Mouse (Mus musculus) lung, embryonic 15.5 days (tissue): ENCODE results near the gene Ubxn7. TPM values are rescaled to one million over a fixed set of nuclear protein-coding genes. Genes with fewer than 3 reads are reported as not detected.
"Not testable (repeated sequence)": the region's sequence is repeated elsewhere in the genome, so short reads cannot be mapped to it uniquely, and the experiment has no call there.

ENCODE experiments used
- ATAC-seq: fragments of 200-750 bp; cut with Nextera tagmentation; 2 replicates; pipeline ENCODE4 v1.8.0; 2017; ENCODE audit warnings: moderate number of reproducible peaks, borderline replicate concordance; ENCODE audit not compliant: low FRiP score, low TSS enrichment; ENCODE audit errors: extremely low read depth
- H3K27ac ChIP-seq: fragments of 300-500 bp; sonication (generic); 2 replicates; pipeline ENCODE4 v1.5.1; 2015; ENCODE audit warnings: moderate library complexity, mild to moderate bottlenecking, inconsistent platforms
- H3K27me3 ChIP-seq: fragments of 300-500 bp; sonication (generic); 2 replicates; pipeline ENCODE4 v1.6.1; 2015; ENCODE audit warnings: inconsistent platforms
- H3K36me3 ChIP-seq: fragments of 300-500 bp; sonication (generic); 2 replicates; pipeline ENCODE4 v1.6.1; 2015; ENCODE audit warnings: inconsistent platforms
- H3K4me1 ChIP-seq: fragments of 300-500 bp; sonication (generic); 2 replicates; pipeline ENCODE4 v1.6.1; 2015; ENCODE audit warnings: inconsistent platforms
- H3K4me2 ChIP-seq: fragments of 300-500 bp; sonication (generic); 2 replicates; pipeline ENCODE4 v1.6.1; 2015; ENCODE audit warnings: inconsistent platforms, mild to moderate bottlenecking, moderate library complexity
- H3K4me3 ChIP-seq: fragments of 300-500 bp; sonication (generic); 2 replicates; pipeline ENCODE4 v1.5.1; 2015; ENCODE audit warnings: mild to moderate bottlenecking, inconsistent platforms
- H3K9ac ChIP-seq: fragments of 300-500 bp; sonication (generic); 2 replicates; pipeline ENCODE4 v1.6.1; 2015; ENCODE audit warnings: inconsistent platforms
- H3K9me3 ChIP-seq: fragments of 300-500 bp; sonication (generic); 2 replicates; pipeline ENCODE4 v1.6.1; 2016; ENCODE audit warnings: inconsistent platforms
- whole genome bisulfite sequencing: fragments of 180-500 bp; shearing (Covaris S2); methylation state at CpG from one replicate; pipeline ENCODE4 v1.1.7; 2015; 5-methylcytosine and 5-hydroxymethylcytosine counted together
- polyA plus RNA-seq: library from polyadenylated mRNA; unstranded; fragments of >200 nt; fragmentation: Nextera tagmentation; extraction: Ambion mirVana; gene quantifications from 2 replicates; pipeline ENCODE4 v1.2.1, GENCODE M21; 2015

Gene Ubxn7
- polyA plus RNA-seq: 24.2 TPM in 2 replicates

DNA sequence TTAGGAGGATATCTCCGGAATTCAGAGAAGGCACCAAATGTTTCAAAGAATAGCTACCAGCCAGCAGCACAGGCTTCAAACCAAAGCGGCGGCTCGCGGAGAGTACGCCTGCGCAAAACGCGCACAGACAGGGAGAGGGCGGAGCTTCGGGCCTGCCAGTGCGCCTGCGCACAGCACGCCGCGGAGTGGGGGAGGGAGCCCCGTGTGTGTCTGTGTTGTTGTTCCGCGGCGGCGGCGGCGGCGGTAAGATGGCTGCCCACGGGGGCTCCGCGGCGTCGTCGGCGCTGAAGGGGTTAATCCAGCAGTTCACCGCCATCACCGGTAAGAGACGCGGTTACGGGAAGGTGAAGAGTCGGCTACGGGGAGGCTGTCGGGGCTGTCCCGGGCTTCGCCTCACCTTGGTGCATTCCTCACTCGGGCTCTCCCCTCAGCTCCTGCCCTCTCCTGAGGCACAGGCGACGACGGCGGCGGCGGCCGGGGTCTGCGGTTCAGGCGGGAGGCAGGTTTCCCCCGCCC is at the start of gene Ubxn7:
Gene Ubxn7 (plus strand): TSS at position 218 of the 516 bp plus-strand sequence.
- H3K4me1 ChIP-seq: peaks cover 9% of the 10 kb centered on the region; the same call in 1 of the 2 replicates
- H3K9me3 ChIP-seq: no peaks in the 10 kb centered on the region
- WGBS: under 1% methylated on average over 42 of the region's 52 CpGs
- H3K4me2 ChIP-seq: peak within 1 kb of the TSS; percentile 50
- no peaks in the 10 kb centered on the region for H3K36me3 ChIP-seq
- peak within 1 kb of the TSS; percentile 91 for H3K4me3 ChIP-seq
- H3K9ac ChIP-seq: peak within 1 kb of the TSS; percentile 94
- ATAC-seq: peak; percentile 96
- H3K27ac ChIP-seq: peak within 1 kb of the TSS; percentile 95
- H3K27me3 ChIP-seq: no peaks in the 10 kb centered on the region

DNA sequence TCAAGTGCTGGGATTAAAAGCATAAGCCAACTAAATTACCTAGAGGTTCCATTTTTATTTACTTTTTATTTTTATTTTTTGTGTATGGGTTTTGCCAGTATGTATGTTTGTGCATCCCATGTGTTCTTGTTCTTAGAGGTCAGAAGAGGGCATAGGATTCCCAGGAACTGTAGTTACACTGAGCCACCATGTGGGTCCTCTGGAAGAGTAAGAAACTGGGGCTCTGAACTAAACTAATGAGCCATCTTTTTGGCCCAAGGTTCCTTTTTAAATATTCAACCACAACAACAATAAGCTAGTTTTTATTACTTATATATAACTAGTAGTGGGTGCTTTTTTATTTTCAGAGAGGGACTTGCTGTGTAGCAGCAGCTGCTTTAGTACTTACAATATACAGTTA is 49.4 kb upstream of the Ubxn7 start:
- no peaks in the 10 kb centered on the region for H3K9me3 ChIP-seq
- peaks cover 17% of the 10 kb centered on the region for H3K4me1 ChIP-seq
- peaks cover 60% of the 10 kb centered on the region for H3K36me3 ChIP-seq
- no peak for ATAC-seq
- H3K9ac ChIP-seq: no peak overlapping the region
- H3K27me3 ChIP-seq: no peaks in the 10 kb centered on the region
- H3K27ac ChIP-seq: no peak overlapping the region
- H3K4me3 ChIP-seq: no peak overlapping the region
- H3K4me2 ChIP-seq: no peak overlapping the region

DNA sequence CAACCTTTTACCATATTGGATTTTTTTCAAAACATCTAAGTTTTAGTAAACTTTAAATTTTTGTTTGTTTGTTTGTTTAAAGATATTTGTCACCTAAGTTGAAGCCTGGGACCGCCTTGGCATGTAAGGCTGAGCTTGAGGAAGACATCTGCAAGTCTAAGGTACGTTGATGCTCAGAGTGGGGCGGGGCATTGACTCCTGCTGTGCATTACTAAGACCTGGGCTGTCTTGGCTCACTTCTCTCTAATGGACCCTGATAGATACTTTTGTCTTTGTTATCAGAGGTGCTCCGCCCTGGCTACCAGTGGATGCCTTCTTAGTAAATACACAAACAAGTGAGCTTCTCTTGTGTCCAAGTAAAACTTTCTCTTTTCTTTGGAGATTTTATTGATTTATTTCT is 40.2 kb upstream of the Ubxn7 start:
- H3K9me3 ChIP-seq: no peaks in the 10 kb centered on the region
- H3K9ac ChIP-seq: no peak overlapping the region
- no peaks in the 10 kb centered on the region for H3K4me1 ChIP-seq
- no peak overlapping the region for H3K4me2 ChIP-seq
- H3K4me3 ChIP-seq: no peak overlapping the region
- no peak overlapping the region for H3K27ac ChIP-seq
- no peaks in the 10 kb centered on the region for H3K27me3 ChIP-seq
- ATAC-seq: no peak
- 91% methylated on average over 4 of the region's 4 CpGs for whole genome bisulfite sequencing
- H3K36me3 ChIP-seq: peaks cover 49% of the 10 kb centered on the region

DNA sequence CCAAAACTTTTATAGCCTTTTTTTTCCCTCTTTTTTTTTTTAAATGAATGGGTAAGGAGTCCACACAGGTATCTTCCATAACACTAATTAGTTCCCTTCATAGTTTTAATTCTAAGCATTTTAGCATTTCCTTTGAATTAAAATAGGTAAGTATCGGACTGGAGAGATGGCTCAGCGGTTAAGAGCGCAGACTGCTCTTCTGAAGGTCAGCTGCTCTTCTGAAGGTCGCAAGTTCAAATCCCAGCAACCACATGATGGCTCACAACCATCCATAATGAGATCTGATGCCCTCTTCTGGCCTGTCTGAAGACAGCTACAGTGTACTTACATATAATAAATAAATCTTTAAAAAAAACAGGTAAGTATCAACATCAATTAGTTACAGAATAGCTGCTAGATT is 32.4 kb upstream of the Ubxn7 start:
- not testable (repeated sequence) for H3K9ac ChIP-seq, H3K9me3 ChIP-seq, H3K4me2 ChIP-seq, H3K4me3 ChIP-seq, H3K4me1 ChIP-seq, H3K27ac ChIP-seq, ATAC-seq, H3K27me3 ChIP-seq
- 96% methylated on average over 4 of the region's 4 CpGs for WGBS
- H3K36me3 ChIP-seq: peaks cover 54% of the 10 kb centered on the region

DNA sequence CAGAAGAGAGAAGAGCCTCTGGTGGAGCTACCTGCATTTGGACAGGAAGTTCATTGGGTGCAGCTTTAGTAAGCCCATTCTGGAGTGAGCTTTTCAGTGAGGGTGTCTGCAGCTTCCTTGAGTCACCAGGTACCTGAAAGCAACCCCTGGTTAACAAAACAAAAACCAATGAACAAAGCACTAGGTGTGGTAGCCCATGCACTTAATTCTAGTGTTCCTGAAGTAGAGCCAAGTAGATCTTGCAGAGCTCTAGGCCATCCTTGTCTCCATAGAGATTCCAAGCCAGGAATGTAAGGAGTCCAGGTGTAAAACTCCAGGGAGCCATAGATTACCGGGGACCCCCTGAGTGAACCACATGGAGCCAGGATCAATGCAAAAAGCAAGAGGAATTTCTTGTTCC is 29.0 kb upstream of the Ubxn7 start:
- WGBS: 50% methylated on average over 1 of the region's 1 CpGs
- Histone ChIP-seq H3K4me2 (no peak overlapping the region), H3K27me3 (no peaks in the 10 kb centered on the region), H3K9ac (no peak overlapping the region), H3K9me3 (no peaks in the 10 kb centered on the region), H3K36me3 (peaks cover 31% of the 10 kb centered on the region), H3K4me1 (no peaks in the 10 kb centered on the region), H3K4me3 (no peak overlapping the region), H3K27ac (no peak overlapping the region)
- ATAC-seq: no peak

DNA sequence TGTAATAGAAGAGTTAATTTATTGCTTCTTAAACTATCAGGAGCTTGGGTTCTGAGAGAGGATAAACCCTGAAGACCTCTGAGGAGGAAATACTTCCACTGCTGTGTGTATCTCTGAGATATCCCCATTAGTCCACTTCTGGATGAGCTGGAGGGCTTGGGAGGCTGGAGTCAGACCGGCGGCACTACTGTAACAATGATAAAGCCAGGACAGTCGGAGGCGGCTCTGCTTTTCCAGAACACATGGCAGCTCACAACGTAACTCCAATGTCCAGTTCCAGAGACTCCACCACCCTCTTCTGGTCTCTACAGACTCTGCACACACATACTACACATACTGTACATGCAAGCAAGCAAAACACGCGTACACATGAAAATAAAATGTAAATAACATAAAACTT is 28.2 kb upstream of the Ubxn7 start:
- Histone ChIP-seq H3K9me3 (no peaks in the 10 kb centered on the region), H3K9ac (no peak overlapping the region), H3K27me3 (no peaks in the 10 kb centered on the region), H3K4me1 (no peaks in the 10 kb centered on the region), H3K4me3 (no peak overlapping the region), H3K4me2 (no peak overlapping the region), H3K27ac (no peak overlapping the region), H3K36me3 (peaks cover 23% of the 10 kb centered on the region)
- no peak for ATAC-seq
- WGBS: 92% methylated on average over 7 of the region's 7 CpGs

DNA sequence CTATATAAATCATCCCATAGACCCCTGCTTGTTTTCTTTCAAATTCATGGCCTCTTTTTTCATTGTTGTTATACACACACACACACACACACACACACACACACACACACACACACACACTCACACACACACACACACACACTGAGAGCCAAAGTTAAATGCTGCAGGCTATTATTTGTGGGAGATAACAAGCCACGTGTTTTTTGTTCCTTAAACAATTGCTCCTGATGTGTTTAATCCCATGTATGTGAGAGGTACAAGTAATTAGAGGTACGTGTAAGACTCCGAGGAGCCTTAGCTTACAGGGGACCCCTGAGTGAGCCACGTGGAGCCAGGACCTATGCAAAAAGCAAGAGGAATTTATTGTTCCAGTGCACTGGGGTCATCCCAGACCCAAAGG is 20.1 kb upstream of the Ubxn7 start:
- ATAC-seq: no peak
- no peak overlapping the region for H3K27ac ChIP-seq
- no peaks in the 10 kb centered on the region for H3K4me1 ChIP-seq
- no peaks in the 10 kb centered on the region for H3K36me3 ChIP-seq
- no peak overlapping the region for H3K4me3 ChIP-seq
- H3K4me2 ChIP-seq: no peak overlapping the region
- no peaks in the 10 kb centered on the region for H3K9me3 ChIP-seq
- H3K9ac ChIP-seq: no peak overlapping the region
- 81% methylated on average over 4 of the region's 4 CpGs for WGBS
- H3K27me3 ChIP-seq: no peaks in the 10 kb centered on the region

DNA sequence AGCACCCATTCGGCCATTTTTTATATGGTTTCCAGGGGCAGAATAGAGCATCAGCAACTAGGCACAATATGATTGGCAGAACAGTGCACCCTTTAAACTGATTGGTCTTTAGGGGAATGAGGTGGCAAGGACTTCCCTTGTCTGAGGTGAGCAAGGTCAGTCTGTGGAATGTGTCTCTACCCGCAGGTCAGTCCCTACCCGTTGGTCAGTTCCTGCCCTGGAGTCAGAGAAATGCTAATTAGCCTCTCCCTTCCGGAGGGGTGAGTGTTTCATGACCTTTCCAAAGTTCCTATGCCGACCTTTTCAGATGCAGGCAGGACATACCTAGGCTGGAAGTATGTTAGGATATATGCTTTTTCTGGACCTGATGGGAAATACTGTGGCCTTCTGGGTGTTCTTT is 19.7 kb upstream of the Ubxn7 start:
- Histone ChIP-seq H3K4me2 (no peak overlapping the region), H3K4me3 (no peak overlapping the region), H3K9ac (no peak overlapping the region), H3K4me1 (no peaks in the 10 kb centered on the region), H3K27me3 (no peaks in the 10 kb centered on the region), H3K27ac (no peak overlapping the region), H3K36me3 (no peaks in the 10 kb centered on the region), H3K9me3 (no peaks in the 10 kb centered on the region)
- 30% methylated on average over 5 of the region's 5 CpGs for WGBS
- ATAC-seq: no peak

DNA sequence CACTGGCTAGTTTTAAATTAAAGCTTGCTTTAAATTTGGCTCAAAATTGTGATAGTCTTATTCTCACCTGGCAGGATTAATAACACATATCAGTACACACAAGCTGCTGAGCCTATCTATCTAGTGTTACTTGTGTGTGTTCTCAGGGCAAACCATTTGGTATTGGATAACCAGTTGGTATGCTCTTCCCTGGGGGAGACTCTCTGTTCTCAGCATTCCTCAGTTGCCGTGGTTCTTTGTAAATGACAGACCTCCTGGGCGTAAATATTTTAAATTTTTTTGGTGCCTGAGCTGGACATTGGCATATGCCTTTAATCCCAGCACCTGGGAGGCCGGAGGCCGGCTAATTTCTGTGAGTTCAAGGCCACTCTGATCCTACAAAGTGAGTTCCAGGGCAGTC is 19.2 kb upstream of the Ubxn7 start:
- no peak overlapping the region for H3K9ac ChIP-seq
- H3K27me3 ChIP-seq: no peaks in the 10 kb centered on the region
- no peaks in the 10 kb centered on the region for H3K4me1 ChIP-seq
- H3K4me2 ChIP-seq: no peak overlapping the region
- H3K9me3 ChIP-seq: no peaks in the 10 kb centered on the region
- H3K4me3 ChIP-seq: no peak overlapping the region
- no peak for ATAC-seq
- no peaks in the 10 kb centered on the region for H3K36me3 ChIP-seq
- H3K27ac ChIP-seq: no peak overlapping the region
- 57% methylated on average over 4 of the region's 4 CpGs for WGBS

DNA sequence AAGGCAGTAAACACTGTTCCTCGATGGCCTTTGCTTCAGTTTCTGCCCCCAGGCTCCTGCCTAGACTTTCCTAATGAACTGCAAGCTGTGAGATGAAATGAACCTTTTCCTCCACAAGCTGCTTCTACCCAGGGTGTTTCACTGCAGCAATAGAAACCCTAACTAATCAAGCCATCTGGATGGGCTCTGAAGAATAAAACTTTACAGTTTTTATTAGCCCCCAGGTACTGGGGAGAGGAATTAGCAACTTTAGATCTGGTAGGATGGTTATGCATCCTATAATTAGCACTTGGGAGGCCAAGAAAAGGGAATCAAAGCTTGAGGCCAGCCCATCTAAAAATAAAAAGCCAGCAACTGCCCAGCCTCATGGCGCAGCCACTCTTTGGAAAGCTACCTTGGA is 15.5 kb upstream of the Ubxn7 start:
- H3K9ac ChIP-seq: no peak overlapping the region
- no peak overlapping the region for H3K4me2 ChIP-seq
- H3K4me1 ChIP-seq: no peaks in the 10 kb centered on the region
- H3K4me3 ChIP-seq: no peak overlapping the region
- no peak overlapping the region for H3K27ac ChIP-seq
- WGBS: 77% methylated on average over 2 of the region's 2 CpGs
- ATAC-seq: no peak
- no peaks in the 10 kb centered on the region for H3K9me3 ChIP-seq
- H3K27me3 ChIP-seq: no peaks in the 10 kb centered on the region
- H3K36me3 ChIP-seq: no peaks in the 10 kb centered on the region

DNA sequence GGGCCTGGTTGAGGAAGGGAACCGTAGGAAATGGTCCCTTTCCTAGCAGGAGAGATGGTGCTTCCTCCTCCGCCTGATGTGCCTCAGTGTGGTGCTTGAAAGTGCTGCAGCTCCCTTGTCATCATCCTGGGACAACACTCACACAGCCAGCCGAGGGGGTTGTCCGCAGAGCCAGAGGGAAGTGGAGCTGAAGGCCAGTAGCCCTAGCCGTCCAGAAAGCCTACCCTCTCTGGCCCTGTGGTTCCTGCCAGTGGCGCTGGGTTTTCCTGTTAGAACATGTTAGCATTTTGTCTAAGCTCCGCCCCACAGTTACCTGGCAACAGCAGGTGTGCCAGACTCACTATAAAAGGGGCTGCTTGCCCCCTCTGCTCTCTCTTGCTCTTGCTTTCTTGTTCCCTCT is 8.1 kb upstream of the Ubxn7 start:
- WGBS: 33% methylated on average over 7 of the region's 7 CpGs
- H3K4me3 ChIP-seq: no peak overlapping the region
- H3K27me3 ChIP-seq: no peaks in the 10 kb centered on the region
- H3K9me3 ChIP-seq: no peaks in the 10 kb centered on the region
- H3K36me3 ChIP-seq: no peaks in the 10 kb centered on the region
- H3K4me1 ChIP-seq: peaks cover 5% of the 10 kb centered on the region; the same call in 1 of the 2 replicates
- no peak overlapping the region for H3K9ac ChIP-seq
- H3K27ac ChIP-seq: no peak overlapping the region
- no peak for ATAC-seq
- 0 out of 2 replicates have a peak overlapping the region, but pooled peaks have one; percentile 9 for H3K4me2 ChIP-seq

DNA sequence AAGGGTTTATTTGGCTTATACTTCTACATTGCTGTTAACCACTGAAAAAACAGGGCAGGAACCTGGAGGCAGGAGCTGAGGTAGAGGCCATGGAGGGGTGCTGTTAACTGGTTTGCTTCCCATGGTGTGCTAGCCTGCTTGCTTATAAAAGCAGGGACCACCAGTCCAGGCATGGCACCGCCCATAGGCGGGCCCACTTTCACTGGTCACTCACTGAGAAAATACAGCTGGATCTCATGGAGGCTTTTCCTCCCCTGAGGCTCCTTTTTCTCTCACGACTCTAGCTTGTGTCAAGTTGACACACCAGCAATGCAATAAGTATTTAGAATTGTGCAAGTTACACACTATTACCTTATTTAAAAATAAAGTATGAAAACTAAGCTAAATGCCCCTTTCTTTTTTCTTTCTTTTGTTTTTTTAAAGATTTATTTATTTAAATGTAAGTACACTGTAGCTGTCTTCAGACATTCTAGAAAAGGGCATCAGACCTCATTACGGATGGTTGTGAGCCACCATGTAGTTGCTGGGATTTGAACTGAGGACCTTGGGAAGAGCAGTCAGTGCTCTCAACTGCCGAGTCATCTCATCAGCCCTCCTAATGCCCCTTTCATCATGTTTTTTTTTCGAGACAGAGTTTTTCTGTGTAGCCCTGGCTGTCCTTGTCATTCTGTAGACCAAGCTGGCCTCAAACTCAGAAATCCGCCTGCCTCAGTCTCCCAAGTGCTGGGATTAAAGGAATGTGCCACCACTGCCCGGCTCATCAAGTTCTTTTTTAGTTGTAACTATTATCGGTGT is 984 bp upstream of the Ubxn7 start:
- H3K9ac ChIP-seq: peak overlapping the region; percentile 32; the same call in 1 of the 2 replicates
- no peak for ATAC-seq

More for the DNA sequence above, 984 bp upstream of the Ubxn7 start:
- H3K4me3 ChIP-seq: peak overlapping the region; percentile 91
- H3K9me3 ChIP-seq: no peaks in the 10 kb centered on the region
- H3K4me2 ChIP-seq: peak overlapping the region; percentile 50
- peaks cover 9% of the 10 kb centered on the region; the same call in 1 of the 2 replicates for H3K4me1 ChIP-seq
- H3K27ac ChIP-seq: peak overlapping the region; percentile 82
- 43% methylated on average over 9 of the region's 9 CpGs for WGBS
- H3K36me3 ChIP-seq: no peaks in the 10 kb centered on the region
- no peaks in the 10 kb centered on the region for H3K27me3 ChIP-seq
